Mouse (Mus musculus) lung, adult 18-20 months (tissue): Measurements from ENCODE around the gene Slc43a3.

Experiments used
- DNase-seq, 2 experiments: peaks; one replicate each; pipeline ENCODE4 v3.0.0; 2022; ENCODE audit warnings: mixed read lengths in 2 of 2

Gene Slc43a3

DNA sequence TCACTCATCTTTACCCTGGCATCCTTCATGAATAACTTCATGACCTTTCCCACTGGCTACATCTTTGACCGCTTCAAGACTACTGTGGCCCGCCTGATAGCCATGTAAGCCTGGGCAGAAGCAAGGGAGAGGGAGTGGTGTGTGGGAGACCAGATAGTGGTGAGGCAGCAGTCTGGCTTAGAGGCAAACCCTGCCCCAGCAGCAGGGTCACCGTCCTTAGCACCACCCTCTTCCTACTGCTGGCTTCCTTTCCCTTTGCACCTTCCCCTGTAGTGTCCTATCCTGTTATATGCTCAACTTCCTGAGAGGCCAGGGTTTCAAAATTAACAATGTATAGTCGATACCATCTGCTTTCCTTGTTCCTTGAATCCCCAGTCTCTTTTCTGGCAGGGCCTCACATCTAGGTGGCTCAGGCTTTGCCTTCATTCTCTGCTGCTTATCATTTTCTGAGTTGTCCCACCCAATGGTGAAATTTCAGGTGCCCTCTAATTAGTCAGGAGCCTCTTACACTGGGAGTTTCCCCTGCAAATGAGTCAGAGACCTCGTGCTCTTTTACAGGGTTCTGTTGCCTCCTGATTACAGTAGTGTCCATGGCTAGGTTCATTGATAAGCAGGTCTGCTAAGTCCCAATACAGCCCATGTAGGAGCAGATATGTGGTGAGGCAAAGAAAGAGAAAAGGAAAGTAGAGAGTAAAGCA, 2.0 kb downstream of the Slc43a3 start:
- DNase-seq: peak; percentile 54 to 69

GRCm38 (mm10) chr2:84939306-84939705, 2.9 kb downstream of the Slc43a3 start:
- DNase-seq: no peak

GRCm38 (mm10) chr2:84939711-84940110, 3.3 kb downstream of the Slc43a3 start:
- DNase-seq: no peak

GRCm38 (mm10) chr2:84941332-84941731, 5.0 kb downstream of the Slc43a3 start:
- DNase-seq: peak in 1 of 2 experiments; percentile 33

GRCm38 (mm10) chr2:84941795-84942194, 5.4 kb downstream of the Slc43a3 start:
- DNase-seq: no peak

DNA sequence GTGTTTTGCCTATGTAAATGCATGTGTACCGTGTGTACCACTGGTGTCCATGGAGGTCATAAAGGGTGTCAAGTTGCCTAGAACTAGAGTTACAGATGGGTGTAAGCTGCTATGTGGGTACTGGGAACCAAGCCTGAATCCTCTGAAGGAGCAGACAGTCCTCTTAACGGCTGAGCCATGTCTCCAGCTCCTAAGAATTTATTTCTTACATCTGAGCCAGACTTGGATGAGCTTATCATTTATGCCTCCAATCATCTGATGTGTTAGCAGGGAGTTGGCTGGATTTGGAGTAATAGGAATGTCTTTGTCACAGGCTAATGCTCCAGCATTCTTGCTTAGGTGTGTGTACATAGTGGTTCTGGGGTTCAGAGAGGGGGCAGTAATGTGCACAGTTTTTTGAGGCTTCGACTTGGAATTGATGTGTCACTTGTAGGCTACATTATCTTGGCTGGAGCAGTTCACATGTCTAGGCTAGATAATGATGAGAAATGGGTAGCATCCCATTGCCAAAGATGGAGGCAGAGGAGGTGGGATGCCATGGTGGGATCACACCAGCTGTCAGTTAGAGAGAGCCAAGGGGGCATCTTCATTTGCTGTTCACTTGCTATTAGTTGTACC, 10.9 kb downstream of the Slc43a3 start:
- DNase-seq: peak in 1 of 2 experiments; percentile 12

DNA sequence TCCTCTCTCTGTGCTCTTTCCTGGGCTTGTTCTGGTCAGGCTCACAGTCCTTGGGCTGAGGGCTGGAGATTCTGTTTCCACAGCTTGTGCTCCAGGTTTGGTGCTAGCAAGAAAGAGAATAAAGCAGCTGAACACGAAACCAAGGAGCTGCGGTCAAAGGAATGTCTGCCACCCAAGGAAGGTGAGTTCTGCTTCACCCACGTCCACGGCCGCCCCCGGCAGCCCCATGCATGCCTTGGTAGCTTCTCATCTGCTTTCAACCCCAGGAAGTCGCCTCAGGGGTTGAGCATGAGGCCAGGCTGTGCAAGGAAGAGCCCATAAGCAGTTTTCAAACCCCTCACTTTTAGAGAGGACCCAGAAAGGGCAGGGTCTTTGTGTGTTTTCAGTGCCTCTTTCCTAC, 11.9 kb downstream of the Slc43a3 start:
- DNase-seq: no peak

GRCm38 (mm10) chr2:84948721-84949120, 12.3 kb downstream of the Slc43a3 start:
- no peak for DNase-seq

DNA sequence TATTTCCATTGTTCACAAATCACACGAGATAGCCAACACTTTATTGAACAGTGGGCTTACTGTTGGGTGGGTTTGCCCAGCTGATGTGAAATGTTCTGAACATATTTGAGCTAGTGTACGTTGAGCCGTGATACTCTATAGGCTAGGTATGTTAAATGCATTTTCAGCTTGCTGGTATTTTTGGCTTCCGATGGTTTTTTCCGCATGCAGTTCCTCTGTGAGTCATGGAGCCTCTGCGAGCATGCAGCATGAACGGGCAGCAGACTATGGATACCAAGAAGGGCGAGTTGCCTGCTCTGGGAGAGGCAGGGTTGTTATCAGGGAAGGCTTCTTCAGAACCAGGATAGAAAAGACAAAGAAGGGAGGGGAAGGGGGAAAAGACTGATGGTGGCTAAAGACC, 14.6 kb downstream of the Slc43a3 start:
- DNase-seq: no peak

- DNase-seq: no peak
Measured at GRCm38 (mm10) chr2:84952251-84952650, 15.9 kb downstream of the Slc43a3 start.

DNA sequence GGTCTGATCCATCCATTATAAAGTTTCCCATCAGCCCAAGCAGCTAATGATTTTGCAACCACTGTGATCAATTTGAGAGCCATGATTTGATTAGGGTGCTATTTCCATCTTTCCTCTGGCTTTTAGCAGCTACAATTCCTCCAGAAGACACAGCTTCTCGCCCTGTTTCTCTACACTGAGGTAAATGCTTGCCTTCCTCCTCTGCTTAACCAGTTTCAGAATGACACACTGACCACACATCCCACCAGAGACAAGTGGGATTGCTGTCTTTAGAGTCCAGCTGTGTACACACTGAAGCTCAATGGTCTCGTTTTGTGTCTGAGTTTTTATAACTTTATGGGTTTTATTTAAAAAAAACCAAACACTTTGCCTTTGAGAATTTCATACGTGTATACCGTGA, 16.3 kb downstream of the Slc43a3 start:
- DNase-seq: no peak

- no peak for DNase-seq
Measured at GRCm38 (mm10) chr2:84955435-84955834, 19.1 kb downstream of the Slc43a3 start.

GRCm38 (mm10) chr2:84956274-84956673, 19.9 kb downstream of the Slc43a3 start:
- peak; percentile 39 to 52 for DNase-seq

GRCm38 (mm10) chr2:84958588-84959264, 22.3 kb downstream of the Slc43a3 start:
- DNase-seq: no peak

DNA sequence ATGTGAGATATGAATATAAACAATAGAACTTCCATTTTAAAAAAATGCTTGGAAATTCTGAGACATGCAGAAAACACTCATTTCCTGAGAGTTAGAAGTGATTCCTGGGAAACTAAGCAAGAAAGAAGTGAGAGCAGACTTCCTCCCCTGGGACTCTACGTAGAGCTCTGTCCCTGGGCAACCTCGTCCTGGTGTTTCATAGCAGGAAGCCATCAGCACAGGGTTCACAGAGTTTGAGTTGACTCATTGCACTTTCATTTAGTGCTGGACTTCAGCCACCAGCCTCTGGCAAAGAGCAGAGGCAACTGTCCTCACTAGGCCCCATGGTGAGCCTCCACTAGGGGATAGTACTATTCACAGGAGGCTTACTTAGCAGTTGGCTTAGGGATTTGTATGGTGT, 24.9 kb downstream of the Slc43a3 start:
- peak; percentile 37 to 65 for DNase-seq

DNA sequence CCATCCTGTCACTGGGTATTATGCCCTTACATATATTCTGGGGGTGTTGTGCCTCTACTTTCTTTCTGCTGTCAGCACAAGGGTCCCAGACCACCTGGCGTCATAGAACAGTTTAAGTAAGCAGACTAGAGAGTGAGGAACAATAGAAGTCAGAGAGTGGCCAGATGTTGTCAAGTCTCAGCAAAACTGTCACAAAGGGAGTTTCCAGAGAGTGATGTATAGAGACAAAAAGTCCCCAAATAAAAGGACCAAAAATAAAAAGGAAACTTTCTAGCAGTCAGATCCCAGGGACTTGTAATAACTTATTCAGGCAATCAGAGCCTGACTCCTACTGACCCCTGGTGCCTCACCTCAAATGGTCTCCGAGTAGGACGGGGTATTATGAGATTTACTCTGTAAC, 25.5 kb downstream of the Slc43a3 start:
- DNase-seq: no peak

DNA sequence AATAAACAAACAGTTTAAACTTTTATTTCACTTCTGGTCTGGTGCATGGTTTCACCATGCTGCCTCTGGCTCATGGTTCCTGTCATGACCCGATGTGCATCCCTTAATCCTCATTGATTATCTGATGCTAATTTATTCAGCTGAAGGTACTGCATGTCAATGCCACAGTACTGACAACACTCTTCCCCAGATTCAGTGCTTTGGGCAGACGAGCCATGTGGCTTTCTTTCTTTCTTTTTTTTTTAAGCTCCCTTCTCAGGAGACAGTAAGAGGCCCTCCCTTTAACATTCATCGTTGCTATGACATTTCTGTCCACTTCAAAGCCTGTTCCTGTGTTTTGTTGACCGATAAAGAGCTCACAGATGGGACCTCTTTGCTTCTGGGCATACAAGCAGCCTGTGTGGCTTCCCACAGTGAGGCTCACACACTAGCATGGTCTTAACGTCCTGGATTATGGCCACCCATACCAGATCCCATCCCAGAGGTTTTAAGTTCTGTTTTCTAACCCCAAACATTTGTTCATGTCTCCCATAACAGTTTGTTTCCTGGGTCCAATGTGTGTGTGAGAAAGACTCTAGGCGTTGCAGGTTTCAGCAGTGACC, 26.6 kb downstream of the Slc43a3 start:
- DNase-seq: no peak

GRCm38 (mm10) chr2:84964111-84964801, 27.9 kb downstream of the Slc43a3 start:
- DNase-seq: no peak

DNA sequence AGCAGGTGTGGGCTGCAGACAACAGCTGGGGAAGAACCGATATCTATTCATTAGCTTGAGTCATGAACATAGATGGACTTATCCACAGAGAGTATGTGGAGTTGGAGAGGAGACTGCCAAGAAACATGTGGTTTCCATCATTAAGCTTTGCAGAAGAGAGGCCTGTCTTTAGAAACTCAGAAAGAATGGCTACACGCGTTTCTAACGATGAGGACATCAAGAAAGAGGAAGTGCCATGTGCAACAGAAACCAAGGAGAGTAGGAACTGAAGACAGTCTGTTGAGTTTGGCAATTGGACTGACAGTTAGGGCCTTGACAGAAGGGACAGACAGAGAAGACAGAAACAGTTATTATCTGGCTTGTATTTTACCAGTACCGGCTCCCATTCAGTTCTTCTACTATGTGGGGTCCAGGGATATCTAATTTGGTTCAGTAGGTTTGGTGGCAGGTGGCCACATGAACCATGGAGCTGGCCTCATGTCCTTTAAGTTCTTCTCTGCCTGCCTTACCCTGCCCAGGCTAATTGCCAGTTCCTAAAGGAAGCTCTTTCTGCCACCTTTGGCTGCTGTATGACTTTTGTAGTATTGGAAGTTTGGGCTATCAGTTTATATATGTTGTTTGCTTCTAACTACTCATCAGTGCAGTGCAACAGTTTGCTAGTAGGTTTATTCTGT, 31.1 kb downstream of the Slc43a3 start:
- DNase-seq: no peak

GRCm38 (mm10) chr2:84975580-84975979, 39.2 kb downstream of the Slc43a3 start:
- no peak for DNase-seq

GRCm38 (mm10) chr2:84980188-84980587, 43.8 kb downstream of the Slc43a3 start, which contains the start of gene Prg2:
TSS of gene Prg2 (plus strand) at chr2:84980461.
- DNase-seq: no peak

GRCm38 (mm10) chr2:84987930-84988329, 51.6 kb downstream of the Slc43a3 start, which contains the start of gene Prg3:
TSS of gene Prg3 (plus strand) at chr2:84988215.
- no peak for DNase-seq
